Mouse (Mus musculus) lung, embryonic 14.5 days (tissue): ENCODE data around the gene Mrpl36. TPM values are rescaled to one million over a fixed set of nuclear protein-coding genes. Genes with fewer than 3 reads are reported as not detected.

Experiments used
- ATAC-seq: fragments of 200-750 bp; cut with Nextera tagmentation; 2 replicates; pipeline ENCODE4 v1.8.0; 2017; ENCODE audit warnings: mild to moderate bottlenecking, moderate TSS enrichment, moderate library complexity; ENCODE audit not compliant: insufficient read depth
- DNase-seq: peaks from one replicate; pipeline ENCODE4 v3.0.0-alpha.2; 2015
- H3K27ac ChIP-seq: fragments of 300-500 bp; sonication (generic); 2 replicates; pipeline ENCODE4 v1.5.1; 2014; ENCODE audit warnings: low read depth, mild to moderate bottlenecking, moderate library complexity
- H3K27me3 ChIP-seq: fragments of 300-500 bp; sonication (generic); 2 replicates; pipeline ENCODE4 v1.6.1; 2014; ENCODE audit warnings: low read length, control low read depth; ENCODE audit not compliant: insufficient read depth
- H3K36me3 ChIP-seq: fragments of 300-500 bp; sonication (generic); 2 replicates; pipeline ENCODE4 v1.6.1; 2014; ENCODE audit warnings: control low read depth; ENCODE audit not compliant: insufficient read depth
- H3K4me1 ChIP-seq: fragments of 300-500 bp; sonication (generic); 2 replicates; pipeline ENCODE4 v1.6.1; 2014; ENCODE audit warnings: antibody characterized with exemption, control low read depth; ENCODE audit not compliant: insufficient read depth
- H3K4me2 ChIP-seq: fragments of 300-500 bp; sonication (generic); 2 replicates; pipeline ENCODE4 v1.6.1; 2014; ENCODE audit warnings: mild to moderate bottlenecking
- H3K4me3 ChIP-seq: fragments of 300-500 bp; sonication (generic); 2 replicates; pipeline ENCODE4 v1.5.1; 2014; ENCODE audit warnings: low read depth, low read length
- H3K9ac ChIP-seq: fragments of 300-500 bp; sonication (generic); 2 replicates; pipeline ENCODE4 v1.6.1; 2014
- H3K9me3 ChIP-seq: fragments of 300-500 bp; sonication (generic); 2 replicates; pipeline ENCODE4 v1.6.1; 2016; ENCODE audit warnings: low read depth, low read length, control low read depth
- CTCF ChIP-seq: IDR thresholded peaks from 2 replicates; pipeline ENCODE4 v1.5.1; 2016; ENCODE audit warnings: antibody characterized with exemption, low read depth
- WGBS: fragments of 180-500 bp; shearing (Covaris S2); extraction: QIAGEN DNeasy Blood & Tissue Kit; methylation state at CpG from one replicate; pipeline ENCODE4 v1.1.7; 2014; 5-methylcytosine and 5-hydroxymethylcytosine counted together
- polyA plus RNA-seq: library from polyadenylated mRNA; unstranded; fragments of >200 nt; fragmentation: Nextera tagmentation; extraction: Ambion mirVana; gene quantifications from 2 replicates; pipeline ENCODE4 v1.2.1, GENCODE M21; 2014

Gene Mrpl36
- polyA plus RNA-seq, 1 experiment from 2014 or later: 139 TPM

- H3K27me3 ChIP-seq: no peaks in the 10 kb centered on the region
- no peak overlapping the region for H3K27ac ChIP-seq
- H3K4me1 ChIP-seq: no peaks in the 10 kb centered on the region
- no peak for TF ChIP-seq CTCF
- H3K9me3 ChIP-seq: no peaks in the 10 kb centered on the region
- 73% methylated on average over 4 of the region's 4 CpGs for WGBS
- no peak overlapping the region for H3K4me2 ChIP-seq
- ATAC-seq (no peak), DNase-seq (no peak)
- H3K9ac ChIP-seq: no peak overlapping the region
- no peaks in the 10 kb centered on the region for H3K36me3 ChIP-seq
- no peak overlapping the region for H3K4me3 ChIP-seq
Observed at GRCm38 (mm10) chr13:73373367-73373766, 45.1 kb downstream of the Mrpl36 start.

- no peaks in the 10 kb centered on the region for H3K9me3 ChIP-seq
- H3K27me3 ChIP-seq: no peaks in the 10 kb centered on the region
- H3K27ac ChIP-seq: no peak overlapping the region
- H3K4me2 ChIP-seq: no peak overlapping the region
- ATAC-seq (no peak), DNase-seq (no peak)
- H3K9ac ChIP-seq: no peak overlapping the region
- no peaks in the 10 kb centered on the region for H3K4me1 ChIP-seq
- H3K4me3 ChIP-seq: no peak overlapping the region
- 75% methylated on average over 2 of the region's 2 CpGs for WGBS
- H3K36me3 ChIP-seq: no peaks in the 10 kb centered on the region
- no peak for TF ChIP-seq CTCF
Observed at GRCm38 (mm10) chr13:73374612-73375011, 46.3 kb downstream of the Mrpl36 start.

- Histone ChIP-seq H3K4me1 (no peaks in the 10 kb centered on the region), H3K4me2 (no peak overlapping the region), H3K36me3 (no peaks in the 10 kb centered on the region), H3K9ac (no peak overlapping the region), H3K27ac (no peak overlapping the region), H3K4me3 (no peak overlapping the region), H3K9me3 (no peaks in the 10 kb centered on the region), H3K27me3 (no peaks in the 10 kb centered on the region)
- no peak for ATAC-seq
- TF ChIP-seq CTCF: no peak
- no peak for DNase-seq
- WGBS: 68% methylated on average over 9 of the region's 9 CpGs
Observed at GRCm38 (mm10) chr13:73377637-73378036, 49.3 kb downstream of the Mrpl36 start.

Other genes starting within 250 kb of the Mrpl36 start
- gene Irx4, start 68.0 kb upstream of the Mrpl36 start, polyA plus RNA-seq: not detected in 2 replicates
- 391 and 409 TPM in 2 replicates for gene Ndufs6, start within 50 bp of the Mrpl36 start, polyA plus RNA-seq
- gene Lpcat1, start 138.7 kb downstream of the Mrpl36 start, polyA plus RNA-seq: 81.8 and 85.3 TPM in 2 replicates
- 0.14 and 0.24 TPM in 2 replicates for gene Slc6a3, start 208.2 kb downstream of the Mrpl36 start, polyA plus RNA-seq